ENCODE assay signal across 8 mouse cellular contexts in genomic region chr9:21224576-21225414, GRCm38 (mm10). TPM values are rescaled to one million over a fixed set of nuclear protein-coding genes. Genes with fewer than 3 reads are reported as not detected.
A peak's percentile ranks its signal among the peaks of the same experiment; 100 is the strongest.
DNase-seq lines count a peak whose midpoint lies in the region; ATAC-seq and TF ChIP-seq lines count a peak whose summit lies in the region.

No protein-coding gene starts in this region.

- peaks cover 54% of the 10 kb centered on the region for H3K4me1 ChIP-seq in erythroblast, embryonic 14.5 days (ENCODE audit: control insufficient read depth)
- H3K4me1 ChIP-seq in forebrain, embryonic 10.5 days, result peaks cover 35% of the 10 kb centered on the region
- peaks cover 17% of the 10 kb centered on the region; the same call in 1 of the 2 replicates for H3K4me1 ChIP-seq in intestine, embryonic 16.5 days (ENCODE audit: control insufficient read depth, insufficient read depth, low read length)
- peaks cover 28% of the 10 kb centered on the region for H3K4me1 ChIP-seq in liver, postnatal 0 days (ENCODE audit: insufficient read depth)

- no peak for TF ChIP-seq EP300 in liver, postnatal 0 days (IDR thresholded peaks at IDR 0.05; ENCODE audit: low read depth)

- H3K9ac ChIP-seq in intestine, embryonic 16.5 days (ENCODE audit: low read depth, low read length), result peak overlapping the region; percentile 54
- H3K9ac ChIP-seq in liver, postnatal 0 days (replicated peaks), result 0 out of 2 replicates have a peak overlapping the region, but pooled peaks have one; percentile 16

- H3K4me2 ChIP-seq in intestine, embryonic 16.5 days (ENCODE audit: low read depth, low read length), result peak overlapping the region; percentile 54
- peak overlapping the region; percentile 67 for H3K4me2 ChIP-seq in liver, postnatal 0 days (ENCODE audit: low read depth, low read length)

- peaks cover 13% of the 10 kb centered on the region for H3K9me3 ChIP-seq in erythroblast, embryonic 14.5 days (ENCODE audit: control insufficient read depth, low read length)
- H3K9me3 ChIP-seq in forebrain, embryonic 10.5 days, result peaks cover 11% of the 10 kb centered on the region
- no peaks in the 10 kb centered on the region; the same call in 1 of the 2 replicates for H3K9me3 ChIP-seq in intestine, embryonic 16.5 days (ENCODE audit: control insufficient read depth, low read length)
- H3K9me3 ChIP-seq in liver, postnatal 0 days (ENCODE audit: low read length), result no peaks in the 10 kb centered on the region

- peaks cover 12% of the 10 kb centered on the region for H3K36me3 ChIP-seq in erythroblast, embryonic 14.5 days (ENCODE audit: control insufficient read depth)
- H3K36me3 ChIP-seq in forebrain, embryonic 10.5 days (replicated peaks), result peaks cover 11% of the 10 kb centered on the region
- H3K36me3 ChIP-seq in intestine, embryonic 16.5 days (ENCODE audit: control insufficient read depth, insufficient read depth, low read length), result no peaks in the 10 kb centered on the region
- no peaks in the 10 kb centered on the region for H3K36me3 ChIP-seq in liver, postnatal 0 days (replicated peaks; ENCODE audit: insufficient read depth, low read length)

- H3K27ac ChIP-seq in forebrain, embryonic 10.5 days, result 0 out of 2 replicates have a peak overlapping the region, but pooled peaks have one; percentile 40
- peak overlapping the region; percentile 89 for H3K27ac ChIP-seq in intestine, embryonic 16.5 days (ENCODE audit: low read length)
- peak overlapping the region; percentile 53 for H3K27ac ChIP-seq in liver, postnatal 0 days (ENCODE audit: low read depth)

- H3K27me3 ChIP-seq in erythroblast, embryonic 14.5 days (ENCODE audit: control insufficient read depth), result no peaks in the 10 kb centered on the region
- peaks cover 50% of the 10 kb centered on the region for H3K27me3 ChIP-seq in forebrain, embryonic 10.5 days (ENCODE audit: poor library complexity, severe bottlenecking)
- H3K27me3 ChIP-seq in intestine, embryonic 16.5 days (replicated peaks; ENCODE audit: control insufficient read depth, insufficient read depth, low read length), result no peaks in the 10 kb centered on the region
- H3K27me3 ChIP-seq in liver, postnatal 0 days (ENCODE audit: insufficient read depth, low read length), result no peaks in the 10 kb centered on the region

- H3K4me3 ChIP-seq in erythroblast, embryonic 14.5 days (replicated peaks), result peak overlapping the region; percentile 57
- peak overlapping the region; percentile 38 for H3K4me3 ChIP-seq in forebrain, embryonic 10.5 days
- H3K4me3 ChIP-seq in intestine, embryonic 16.5 days (ENCODE audit: low read length), result peak overlapping the region; percentile 42
- peak overlapping the region; percentile 39 for H3K4me3 ChIP-seq in liver, postnatal 0 days (ENCODE audit: low read depth, low read length)

- DNase-seq in R1 (ENCODE audit: low read depth, low spot score), result peak; percentile 54
- no peak for DNase-seq in forebrain, embryonic 10.5 days (ENCODE audit: extremely low spot score, low spot score)
- peak; percentile 72 for DNase-seq in liver, postnatal 0 days
- DNase-seq in yolk sac, embryonic 10.5 days (ENCODE audit: low spot score), result peak; percentile 84
- no peak for DNase-seq in retina, embryonic 14.5 days (ENCODE audit: low spot score)

- ATAC-seq in erythroblast, adult 5-6 weeks (replicated peaks; ENCODE audit: low FRiP score, poor library complexity, severe bottlenecking), result no peak
- peak; percentile 80 for ATAC-seq in intestine, embryonic 16.5 days
- peak; percentile 60 for ATAC-seq in liver, postnatal 0 days

- 24% methylated on average over 26 of the region's 26 CpGs for WGBS in forebrain, embryonic 10.5 days
- 19% methylated on average over 26 of the region's 26 CpGs for whole genome bisulfite sequencing in intestine, embryonic 16.5 days
- WGBS in liver, postnatal 0 days (ENCODE audit: insufficient replicate concordance), result 20% methylated on average over 26 of the region's 26 CpGs

- peak; percentile 22 for TF ChIP-seq CTCF in liver, postnatal 0 days (IDR thresholded peaks at IDR 0.05; ENCODE audit: low read depth)

RNA-seq across cellular contexts. Expression of gene Keap1, which starts 14.4 kb away (rescaled TPM):
- polyA plus RNA-seq in erythroblast, embryonic 14.5 days (2012), result 4.2 and 5.2 TPM in 2 replicates
- 4.6 and 6.9 TPM in 2 replicates for total RNA-seq in erythroblast, adult 5-6 weeks (2015; ENCODE audit: low replicate concordance)
- total RNA-seq in erythroblast, adult 5-6 weeks (2017; ENCODE audit: low replicate concordance), result 6.8 and 8.9 TPM in 2 replicates
- 46.7 and 48.6 TPM in 2 replicates for polyA plus RNA-seq in forebrain, embryonic 10.5 days (2016; fragmentation: Nextera tagmentation; extraction: Ambion mirVana)
- 58.1 and 59.7 TPM in 2 replicates for polyA plus RNA-seq in intestine, embryonic 16.5 days (2015; fragmentation: Nextera tagmentation; extraction: Ambion mirVana)
- 22.9 and 26.5 TPM in 2 replicates for polyA plus RNA-seq in liver, postnatal 0 days (2015; fragmentation: Nextera tagmentation; extraction: Ambion mirVana)

RNA-seq across cellular contexts. Expression of gene S1pr5, which starts 23.4 kb away (rescaled TPM):
- polyA plus RNA-seq in erythroblast, embryonic 14.5 days (2012), result not detected in 2 replicates
- 1.7 TPM in 1 of 2 replicates, not detected in the other for total RNA-seq in erythroblast, adult 5-6 weeks (2015; ENCODE audit: low replicate concordance)
- 1.1 and 3.2 TPM in 2 replicates for total RNA-seq in erythroblast, adult 5-6 weeks (2017; ENCODE audit: low replicate concordance)
- polyA plus RNA-seq in forebrain, embryonic 10.5 days (2016; fragmentation: Nextera tagmentation; extraction: Ambion mirVana), result 0.07 and 0.10 TPM in 2 replicates
- 0.06 TPM in 1 of 2 replicates, not detected in the other for polyA plus RNA-seq in intestine, embryonic 16.5 days (2015; fragmentation: Nextera tagmentation; extraction: Ambion mirVana)
- 0.08 and 0.17 TPM in 2 replicates for polyA plus RNA-seq in liver, postnatal 0 days (2015; fragmentation: Nextera tagmentation; extraction: Ambion mirVana)

RNA-seq across cellular contexts. Expression of gene Atg4d, which starts 40.3 kb away (rescaled TPM):
- 25.4 and 30.2 TPM in 2 replicates for polyA plus RNA-seq in erythroblast, embryonic 14.5 days (2012)
- total RNA-seq in erythroblast, adult 5-6 weeks (2015; ENCODE audit: low replicate concordance), result 11.9 TPM in 2 replicates
- total RNA-seq in erythroblast, adult 5-6 weeks (2017; ENCODE audit: low replicate concordance), result 31.9 and 59.8 TPM in 2 replicates
- 45.2 and 48.5 TPM in 2 replicates for polyA plus RNA-seq in forebrain, embryonic 10.5 days (2016; fragmentation: Nextera tagmentation; extraction: Ambion mirVana)
- 62.1 and 62.3 TPM in 2 replicates for polyA plus RNA-seq in intestine, embryonic 16.5 days (2015; fragmentation: Nextera tagmentation; extraction: Ambion mirVana)
- 49.3 and 51.2 TPM in 2 replicates for polyA plus RNA-seq in liver, postnatal 0 days (2015; fragmentation: Nextera tagmentation; extraction: Ambion mirVana)

RNA-seq across cellular contexts. Expression of gene Pde4a, which starts 59.3 kb away (rescaled TPM):
- polyA plus RNA-seq in erythroblast, embryonic 14.5 days (2012), result 0.04 and 0.05 TPM in 2 replicates
- total RNA-seq in erythroblast, adult 5-6 weeks (2015; ENCODE audit: low replicate concordance), result 2.5 and 2.7 TPM in 2 replicates
- 0.77 and 1.1 TPM in 2 replicates for total RNA-seq in erythroblast, adult 5-6 weeks (2017; ENCODE audit: low replicate concordance)
- polyA plus RNA-seq in forebrain, embryonic 10.5 days (2016; fragmentation: Nextera tagmentation; extraction: Ambion mirVana), result 3.8 and 4.3 TPM in 2 replicates
- polyA plus RNA-seq in intestine, embryonic 16.5 days (2015; fragmentation: Nextera tagmentation; extraction: Ambion mirVana), result 6.2 and 7.8 TPM in 2 replicates
- 1.4 and 1.5 TPM in 2 replicates for polyA plus RNA-seq in liver, postnatal 0 days (2015; fragmentation: Nextera tagmentation; extraction: Ambion mirVana)

Comparison
In these comparisons a context has a peak if more than half of its experiments do, and no peak if none do; other contexts are left out.
1. DNase-seq: peak in R1 (single experiment), liver, postnatal 0 days (single experiment) and yolk sac, embryonic 10.5 days (single experiment); none in forebrain, embryonic 10.5 days (single experiment) and retina, embryonic 14.5 days (single experiment).
2. Peak in every context shown above with its lines, with median percentiles within 50 percentile points of each other: H3K4me3 ChIP-seq and H3K27ac ChIP-seq.